Mouse (Mus musculus): ENCODE results near the gene Hpn. TPM values are rescaled to one million over a fixed set of nuclear protein-coding genes. Genes with fewer than 3 reads are reported as not detected.

The Hpn gene
- polyA plus RNA-seq, 1 experiment, result 0.60 TPM

DNA sequence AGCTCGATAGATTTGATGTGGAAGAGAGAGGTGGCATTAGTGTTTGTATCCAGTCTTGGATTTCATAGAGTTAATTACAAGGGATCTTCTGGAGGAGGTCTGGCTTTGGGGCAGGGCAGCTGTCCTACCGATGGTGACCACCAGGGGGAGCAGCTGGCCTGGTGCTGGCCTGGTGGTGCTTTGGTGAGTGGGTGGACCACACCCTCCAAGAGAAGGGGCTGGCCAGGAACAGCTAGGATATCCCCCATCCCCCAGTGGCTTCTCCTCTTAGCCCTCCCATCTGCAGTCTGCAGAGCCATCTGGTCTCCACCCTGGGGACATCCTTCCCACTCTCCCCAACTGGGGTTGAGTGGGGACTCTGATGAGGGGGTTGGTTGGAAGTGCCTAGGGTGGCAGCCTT, 56.0 kb downstream of the Hpn start, which contains the start of gene Lgi4:
Gene Lgi4 (plus strand): TSS at position 235 of the 400 bp plus-strand sequence.
- TF ChIP-seq CTCF (IDR thresholded peaks at IDR 0.05; ENCODE audit: borderline replicate concordance, insufficient read depth, low read length), result peak; percentile 87
- TF ChIP-seq POLR2A (IDR thresholded peaks at IDR 0.05; ENCODE audit: low read depth, low read length), result no peak
- Histone ChIP-seq H3K4me3 (ENCODE audit: insufficient read depth, low read length) (no peak within 1 kb of the TSS), H3K4me1 (ENCODE audit: control insufficient read depth, insufficient read depth, low read length) (no peaks in the 10 kb centered on the region), H3K27ac (ENCODE audit: insufficient read depth, low read length) (no peak within 1 kb of the TSS)

DNA sequence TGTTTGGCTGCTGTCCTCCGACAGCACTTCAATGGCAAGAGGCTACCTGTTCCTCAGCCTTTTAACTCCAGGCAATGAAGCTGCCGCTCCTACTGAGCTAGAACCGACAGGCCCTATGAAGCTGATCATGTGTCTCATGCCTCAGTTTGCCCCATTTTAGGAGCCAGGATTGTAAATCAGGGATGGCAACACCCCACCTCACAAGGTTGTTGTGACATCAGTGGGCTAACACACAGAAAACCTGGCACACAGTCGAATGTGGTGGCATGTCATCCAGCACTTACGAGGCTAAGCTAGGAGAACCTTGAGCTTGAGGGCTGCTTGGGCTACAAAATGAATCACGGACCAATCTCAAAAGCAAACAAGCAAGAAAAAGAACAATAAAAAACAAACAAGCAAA, 56.9 kb downstream of the Hpn start:
- no peaks in the 10 kb centered on the region for H3K4me1 ChIP-seq (ENCODE audit: control insufficient read depth, insufficient read depth, low read length)
- H3K27ac ChIP-seq (ENCODE audit: insufficient read depth, low read length), result no peak overlapping the region
- no peak overlapping the region for H3K4me3 ChIP-seq (ENCODE audit: insufficient read depth, low read length)
- TF ChIP-seq POLR2A (IDR thresholded peaks at IDR 0.05; ENCODE audit: low read depth, low read length), result no peak
- no peak for TF ChIP-seq CTCF (IDR thresholded peaks at IDR 0.05; ENCODE audit: borderline replicate concordance, insufficient read depth, low read length)

DNA sequence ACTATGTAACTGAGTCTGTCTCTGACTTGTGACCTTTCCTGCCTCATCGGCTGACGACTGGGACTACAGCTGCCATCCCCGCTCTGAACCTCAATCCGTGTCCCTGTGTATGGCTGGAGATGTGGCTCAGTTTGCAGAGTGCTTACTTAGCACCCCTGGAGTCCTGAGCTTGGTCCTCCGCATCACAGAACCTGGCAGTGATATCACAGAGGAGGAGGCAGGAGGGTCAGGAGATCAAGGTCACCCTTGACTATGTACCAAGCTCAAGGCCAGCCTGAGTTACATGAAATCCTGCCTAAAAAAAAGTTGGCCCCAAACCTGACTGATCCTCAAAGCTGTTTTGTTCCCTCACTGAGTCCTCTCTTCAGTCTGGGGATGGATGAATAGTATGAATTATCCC, 57.4 kb downstream of the Hpn start:
- Histone ChIP-seq H3K27ac (ENCODE audit: insufficient read depth, low read length) (no peak overlapping the region), H3K4me3 (ENCODE audit: insufficient read depth, low read length) (no peak overlapping the region), H3K4me1 (ENCODE audit: control insufficient read depth, insufficient read depth, low read length) (no peaks in the 10 kb centered on the region)
- no peak for TF ChIP-seq CTCF (IDR thresholded peaks at IDR 0.05; ENCODE audit: borderline replicate concordance, insufficient read depth, low read length)
- TF ChIP-seq POLR2A (IDR thresholded peaks at IDR 0.05; ENCODE audit: low read depth, low read length), result no peak

DNA sequence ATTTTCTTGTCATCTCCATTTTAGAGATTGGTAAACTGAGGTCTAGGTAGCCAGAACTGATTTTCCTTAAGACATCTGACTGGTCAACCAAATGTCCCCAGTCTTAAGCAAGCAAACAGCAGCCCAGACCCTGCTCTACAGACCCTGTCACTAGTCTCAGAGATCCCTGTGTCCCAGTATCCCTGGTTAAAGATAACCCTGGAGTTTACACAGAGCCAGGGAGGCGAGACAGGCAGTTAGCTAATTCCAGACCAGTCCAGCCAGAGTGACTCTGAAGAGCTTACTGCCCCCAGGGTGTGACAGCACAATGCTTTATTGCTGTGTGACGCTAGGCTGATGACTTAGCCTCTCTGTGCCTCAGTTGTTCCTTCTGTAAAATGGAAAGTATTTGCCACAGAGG, 58.0 kb downstream of the Hpn start, which contains the start of gene Fxyd1:
Gene Fxyd1 (minus strand): TSS at position 129 of the 400 bp plus-strand sequence.
- Histone ChIP-seq H3K27ac (ENCODE audit: insufficient read depth, low read length) (no peak within 1 kb of the TSS), H3K4me3 (ENCODE audit: insufficient read depth, low read length) (no peak within 1 kb of the TSS), H3K4me1 (ENCODE audit: control insufficient read depth, insufficient read depth, low read length) (no peaks in the 10 kb centered on the region)
- TF ChIP-seq POLR2A (IDR thresholded peaks at IDR 0.05; ENCODE audit: low read depth, low read length), result no peak
- TF ChIP-seq CTCF (IDR thresholded peaks at IDR 0.05; ENCODE audit: borderline replicate concordance, insufficient read depth, low read length), result no peak

DNA sequence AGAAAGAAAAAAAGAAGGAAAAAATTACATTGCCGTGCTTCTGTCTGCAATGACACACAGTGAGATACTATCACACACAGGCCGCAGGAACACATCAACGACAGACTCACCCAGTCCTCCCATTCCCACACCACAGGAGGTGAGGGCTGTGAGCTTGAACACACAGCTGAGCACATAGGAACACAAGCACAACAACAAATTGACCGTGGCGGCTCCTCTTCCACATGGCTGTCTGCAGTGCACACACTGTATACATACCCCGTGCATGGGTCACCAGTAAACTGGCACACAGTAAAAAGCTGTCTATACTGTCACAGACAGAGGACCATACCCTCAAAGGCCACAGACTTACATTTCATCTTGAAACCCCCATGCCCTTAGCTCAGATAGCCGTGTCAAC, 58.6 kb downstream of the Hpn start:
- Histone ChIP-seq H3K4me3 (ENCODE audit: insufficient read depth, low read length) (no peak overlapping the region), H3K4me1 (ENCODE audit: control insufficient read depth, insufficient read depth, low read length) (no peaks in the 10 kb centered on the region), H3K27ac (ENCODE audit: insufficient read depth, low read length) (no peak overlapping the region)
- no peak for TF ChIP-seq POLR2A (IDR thresholded peaks at IDR 0.05; ENCODE audit: low read depth, low read length)
- no peak for TF ChIP-seq CTCF (IDR thresholded peaks at IDR 0.05; ENCODE audit: borderline replicate concordance, insufficient read depth, low read length)

DNA sequence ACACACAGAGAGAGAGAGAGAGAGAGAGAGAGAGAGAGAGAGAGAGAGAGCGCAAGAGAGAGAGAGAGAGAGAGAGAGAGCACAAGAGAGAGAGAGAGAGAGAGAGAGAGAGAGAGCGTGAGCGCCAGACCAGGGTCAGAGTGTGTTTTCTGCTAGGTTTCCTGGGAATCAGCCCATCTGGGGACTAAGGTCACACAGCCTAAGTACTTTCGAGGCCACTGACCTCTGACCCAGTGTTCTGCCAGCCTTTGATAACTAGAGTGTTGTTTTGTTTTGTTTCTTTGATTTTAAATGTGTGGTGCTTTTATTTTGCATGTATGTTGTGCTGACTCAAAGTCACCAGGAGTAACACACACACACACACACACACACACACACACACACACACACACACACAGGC, 59.2 kb downstream of the Hpn start:
- no peak for TF ChIP-seq CTCF (IDR thresholded peaks at IDR 0.05; ENCODE audit: borderline replicate concordance, insufficient read depth, low read length)
- TF ChIP-seq POLR2A (IDR thresholded peaks at IDR 0.05; ENCODE audit: low read depth, low read length), result no peak
- no peak overlapping the region for H3K27ac ChIP-seq (ENCODE audit: insufficient read depth, low read length)
- H3K4me3 ChIP-seq (ENCODE audit: insufficient read depth, low read length), result no peak overlapping the region
- H3K4me1 ChIP-seq (ENCODE audit: control insufficient read depth, insufficient read depth, low read length), result no peaks in the 10 kb centered on the region

DNA sequence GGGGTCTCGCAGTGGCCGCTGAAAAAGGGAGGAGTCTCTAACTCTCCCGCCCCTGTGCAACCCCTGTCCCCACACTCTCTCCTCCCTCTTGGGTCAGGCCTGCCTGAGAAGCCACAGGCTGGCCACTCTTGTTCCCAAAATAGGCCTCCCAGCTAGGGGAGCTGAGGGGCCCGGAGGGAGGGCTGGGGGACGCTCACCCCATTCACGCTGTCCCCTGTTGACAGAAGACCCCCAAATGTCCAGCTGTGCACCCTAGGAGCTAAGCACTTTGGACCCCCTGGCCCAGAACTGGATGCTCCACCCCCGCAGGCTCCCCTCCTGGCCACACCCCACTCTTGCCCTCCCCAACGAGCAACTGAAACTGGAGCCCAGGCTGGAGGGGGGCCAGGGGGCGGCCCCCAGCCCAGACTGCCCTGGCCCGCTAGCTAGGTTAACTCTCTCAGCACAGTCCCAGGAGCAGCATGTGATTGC, 59.7 kb downstream of the Hpn start:
- Histone ChIP-seq H3K4me1 (ENCODE audit: control insufficient read depth, insufficient read depth, low read length) (no peaks in the 10 kb centered on the region), H3K4me3 (ENCODE audit: insufficient read depth, low read length) (no peak overlapping the region), H3K27ac (ENCODE audit: insufficient read depth, low read length) (no peak overlapping the region)
- no peak for TF ChIP-seq CTCF (IDR thresholded peaks at IDR 0.05; ENCODE audit: borderline replicate concordance, insufficient read depth, low read length)
- no peak for TF ChIP-seq POLR2A (IDR thresholded peaks at IDR 0.05; ENCODE audit: low read depth, low read length)

DNA sequence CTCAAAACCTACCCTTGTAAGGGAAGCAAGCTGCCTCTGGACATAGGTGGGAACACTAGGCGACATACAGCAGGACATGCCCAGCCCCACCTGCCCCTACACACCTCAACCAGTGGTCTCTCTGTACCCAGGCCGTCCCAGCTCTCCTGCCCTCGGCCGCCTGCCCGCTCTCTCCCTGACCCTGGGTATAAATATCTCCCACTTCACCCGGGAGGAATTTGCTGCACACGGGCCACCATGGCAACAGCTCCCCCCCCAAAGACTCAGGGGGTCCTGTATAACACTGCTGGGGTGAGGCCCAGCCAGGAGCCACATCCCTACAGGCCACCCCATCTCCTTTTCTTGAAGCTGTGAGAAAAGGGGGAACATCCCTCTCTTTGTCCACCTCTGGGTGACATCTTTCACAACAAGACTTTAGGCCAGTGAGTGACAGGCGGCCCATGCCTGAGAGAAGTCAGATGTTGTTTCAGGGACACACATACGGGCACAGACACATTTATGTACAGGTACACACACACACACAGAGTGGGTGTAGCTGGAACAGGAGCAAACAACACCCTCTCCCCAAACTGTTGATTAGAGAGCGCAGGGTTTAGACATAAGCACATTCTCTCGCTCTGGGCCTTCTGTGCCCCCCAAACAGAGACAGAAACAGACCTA, 60.3 kb downstream of the Hpn start:
- TF ChIP-seq CTCF (IDR thresholded peaks at IDR 0.05; ENCODE audit: borderline replicate concordance, insufficient read depth, low read length), result no peak
- no peak for TF ChIP-seq POLR2A (IDR thresholded peaks at IDR 0.05; ENCODE audit: low read depth, low read length)
- H3K4me1 ChIP-seq (ENCODE audit: control insufficient read depth, insufficient read depth, low read length), result no peaks in the 10 kb centered on the region
- H3K27ac ChIP-seq (ENCODE audit: insufficient read depth, low read length), result no peak overlapping the region
- H3K4me3 ChIP-seq (ENCODE audit: insufficient read depth, low read length), result no peak overlapping the region

DNA sequence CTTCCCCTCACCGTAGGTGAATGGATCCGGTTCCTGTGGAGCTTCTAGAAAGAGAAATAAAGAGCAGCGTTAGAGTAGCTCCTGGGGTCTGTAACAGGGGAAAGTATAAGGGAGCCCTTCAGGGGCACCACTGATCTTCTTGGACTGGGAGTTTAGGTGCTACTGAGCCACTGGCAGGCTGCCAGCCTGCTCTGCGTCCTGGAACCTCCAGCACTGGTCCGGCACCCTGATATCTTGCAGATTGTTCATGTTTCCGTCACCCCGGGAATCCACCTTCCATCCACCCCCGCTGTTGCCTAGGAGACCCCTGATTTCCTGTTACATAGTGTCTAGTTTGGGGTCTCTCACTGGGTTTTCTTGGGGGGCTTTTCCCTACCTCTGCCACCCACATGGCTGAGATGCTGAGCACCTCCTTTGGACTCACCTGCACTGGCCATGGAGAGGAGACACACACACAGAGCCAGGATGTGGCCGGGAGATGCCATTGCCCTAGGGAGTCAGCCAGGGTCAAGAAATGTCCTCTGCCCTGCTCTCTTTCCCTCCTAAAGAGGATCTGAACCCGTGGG, 61.1 kb downstream of the Hpn start:
- Histone ChIP-seq H3K4me3 (ENCODE audit: insufficient read depth, low read length) (no peak overlapping the region), H3K4me1 (ENCODE audit: control insufficient read depth, insufficient read depth, low read length) (no peaks in the 10 kb centered on the region)
- TF ChIP-seq CTCF (IDR thresholded peaks at IDR 0.05; ENCODE audit: borderline replicate concordance, insufficient read depth, low read length) (no peak), POLR2A (IDR thresholded peaks at IDR 0.05; ENCODE audit: low read depth, low read length) (no peak)

More for the DNA sequence above, 61.1 kb downstream of the Hpn start:
- no peak overlapping the region for H3K27ac ChIP-seq (ENCODE audit: insufficient read depth, low read length)
